Mouse (Mus musculus) adrenal gland, adult 18-20 months (tissue): ENCODE data around the gene Rnaset2b. TPM values are rescaled to one million over a fixed set of nuclear protein-coding genes. Genes with fewer than 3 reads are reported as not detected.
"Not testable (repeated sequence)": the region's sequence is repeated elsewhere in the genome, so short reads cannot be mapped to it uniquely, and the experiment has no call there.

Experiments
- DNase-seq, 2 experiments: peaks; one replicate each; pipeline ENCODE4 v3.0.0; 2021 to 2022; ENCODE audit warnings: low spot score in 2 of 2
- total RNA-seq, 2 experiments: library from RNA; stranded (reverse); gene quantifications; 1 replicate in 1 of 2; 2 replicates in 1 of 2; pipeline ENCODE4 v1.2.3; 2021

Gene Rnaset2b
- total RNA-seq, 2 experiments from 2014 or later = 426 to 434 TPM

DNA sequence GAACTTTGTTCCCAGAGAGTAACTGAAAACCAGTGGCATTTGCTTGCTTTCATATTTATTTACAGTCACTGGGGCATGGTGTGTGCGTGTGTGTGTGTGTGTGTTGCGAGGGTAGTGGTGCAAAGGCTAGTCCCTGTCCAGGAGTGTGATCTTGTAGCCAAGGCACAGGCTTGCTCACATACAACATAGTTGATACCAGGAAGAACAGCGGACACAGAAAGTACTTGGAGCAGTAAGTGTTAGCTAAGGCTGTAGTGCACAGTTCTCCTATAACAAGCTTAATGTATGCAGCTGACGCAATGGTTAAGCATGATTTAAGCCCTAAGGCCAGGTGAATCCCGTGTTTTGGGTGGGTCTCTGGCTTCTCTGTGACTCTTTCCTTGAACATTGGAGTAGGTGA, 8.9 kb downstream of the Rnaset2b start:
- not testable (repeated sequence) for DNase-seq

DNA sequence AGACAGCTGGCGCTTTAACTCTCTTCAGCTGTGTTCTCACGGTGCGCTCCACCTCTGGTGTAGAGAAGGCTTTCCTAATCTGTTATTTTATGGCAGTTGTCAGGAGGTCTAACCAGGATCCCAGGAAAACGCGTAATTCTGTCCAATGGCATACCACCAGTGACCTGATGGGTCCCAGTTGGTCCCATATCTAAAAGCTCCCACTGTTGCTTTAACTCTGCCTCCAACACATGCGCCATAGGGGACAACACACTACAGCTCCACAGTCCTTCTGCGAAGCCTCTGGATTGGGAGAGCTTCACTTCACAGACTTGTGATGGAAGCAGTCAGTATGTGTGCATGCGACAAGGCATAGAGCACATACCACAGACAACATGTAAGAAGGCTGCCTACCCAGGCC, 9.7 kb downstream of the Rnaset2b start:
- not testable (repeated sequence) for DNase-seq

DNA sequence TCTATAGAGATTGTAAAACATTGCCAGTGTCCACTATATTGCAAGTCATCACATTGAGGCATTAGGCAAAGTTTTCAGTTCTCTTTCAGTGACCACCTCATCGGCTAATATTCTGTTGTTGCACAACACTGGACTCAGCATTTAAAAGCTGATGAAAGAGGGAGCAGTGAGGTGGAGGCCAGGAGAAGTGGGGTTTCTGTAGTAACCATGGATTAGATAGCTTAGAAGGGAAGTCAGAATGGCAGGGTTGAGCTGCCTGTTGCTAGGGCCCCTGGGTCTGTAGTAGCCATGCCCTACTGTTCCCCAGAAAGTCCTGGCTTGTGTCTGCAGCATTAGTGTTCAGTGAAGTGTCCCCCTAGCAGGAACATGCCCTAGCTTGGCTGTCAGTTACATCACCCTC, 15.7 kb downstream of the Rnaset2b start:
- not testable (repeated sequence) for DNase-seq

- not testable (repeated sequence) for DNase-seq
These were observed 25.1 kb downstream of the Rnaset2b start for GRCm38 (mm10) chr17:6995504-6995903.

GRCm38 (mm10) chr17:6996826-6997225, 26.4 kb downstream of the Rnaset2b start:
- not testable (repeated sequence) for DNase-seq

DNA sequence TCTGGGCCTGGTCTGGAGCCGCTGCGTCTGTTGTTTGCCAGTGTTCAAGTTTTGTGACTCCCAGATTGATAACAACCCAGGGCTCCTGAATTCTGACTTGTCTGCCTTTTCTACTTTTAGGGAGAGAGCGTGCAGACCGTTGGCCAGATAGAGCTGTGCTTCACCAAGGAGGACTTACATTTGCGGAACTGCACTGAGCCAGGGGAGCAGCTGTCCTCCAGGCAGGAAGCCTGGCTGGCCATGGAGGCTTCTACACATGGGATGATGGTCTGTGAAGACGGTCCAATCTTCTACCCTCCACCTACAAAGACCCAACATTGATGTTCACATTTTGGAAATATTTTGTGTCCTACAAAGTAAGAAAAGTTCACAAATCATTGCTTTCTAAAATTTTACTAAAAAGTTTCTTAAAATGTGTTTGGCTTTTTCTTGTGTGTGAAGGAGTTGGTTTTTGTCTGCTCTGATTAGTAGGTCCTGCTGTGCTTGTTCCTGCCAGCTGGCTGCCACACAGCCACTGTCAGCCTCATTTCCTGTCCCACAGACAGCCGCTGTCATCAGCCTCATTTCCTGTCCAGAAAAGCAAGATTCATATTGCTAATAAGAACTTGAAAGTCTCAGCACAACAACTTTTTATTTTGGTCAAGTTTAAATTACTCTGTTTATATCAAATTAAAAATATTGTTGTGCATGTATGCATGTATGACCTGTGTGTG, 27.5 kb downstream of the Rnaset2b start:
- not testable (repeated sequence) for DNase-seq

- not testable (repeated sequence) for DNase-seq
These were observed 31.6 kb downstream of the Rnaset2b start for GRCm38 (mm10) chr17:7001790-7002585.

DNA sequence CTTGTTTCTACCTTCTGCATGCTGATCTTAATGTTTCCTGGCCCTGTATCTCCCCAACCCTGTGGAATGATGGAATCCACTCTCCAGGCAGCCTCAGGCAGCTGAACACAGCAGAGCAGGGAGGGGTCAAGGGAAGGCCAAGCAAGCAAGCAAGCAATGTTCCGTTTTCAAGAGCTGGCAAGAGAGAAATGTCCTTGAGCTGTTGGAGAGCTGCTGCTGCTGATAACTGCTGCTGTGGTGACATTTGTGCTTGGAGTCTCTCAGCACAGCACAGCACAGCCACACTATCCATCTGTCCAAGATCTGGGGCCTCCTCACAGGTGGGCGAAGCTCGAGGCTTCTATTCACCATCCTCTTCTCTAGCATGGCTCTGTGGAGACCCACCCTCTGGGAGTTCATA, 33.0 kb downstream of the Rnaset2b start:
- not testable (repeated sequence) for DNase-seq

GRCm38 (mm10) chr17:7005646-7006045, 35.2 kb downstream of the Rnaset2b start:
- not testable (repeated sequence) for DNase-seq

GRCm38 (mm10) chr17:7008885-7009284, 38.5 kb downstream of the Rnaset2b start:
- not testable (repeated sequence) for DNase-seq

DNA sequence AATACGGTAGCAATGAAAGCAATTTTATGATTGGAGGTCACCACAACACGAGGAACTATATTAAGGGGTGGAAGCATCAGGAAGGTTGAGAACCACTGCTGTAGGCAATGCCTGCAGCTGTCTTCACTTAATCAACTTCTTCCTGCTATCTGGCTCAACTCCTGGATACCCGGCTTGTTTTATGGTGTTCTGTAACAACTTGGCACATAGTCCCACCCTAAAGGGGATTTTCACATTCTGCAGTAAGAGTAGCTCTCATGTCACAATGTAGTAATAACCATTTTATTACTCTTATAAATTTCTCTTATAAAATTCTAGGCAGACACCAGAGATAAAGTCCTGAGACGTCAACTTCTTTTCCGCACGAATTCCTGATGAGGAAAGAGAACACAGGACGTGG, 39.0 kb downstream of the Rnaset2b start:
- not testable (repeated sequence) for DNase-seq

DNA sequence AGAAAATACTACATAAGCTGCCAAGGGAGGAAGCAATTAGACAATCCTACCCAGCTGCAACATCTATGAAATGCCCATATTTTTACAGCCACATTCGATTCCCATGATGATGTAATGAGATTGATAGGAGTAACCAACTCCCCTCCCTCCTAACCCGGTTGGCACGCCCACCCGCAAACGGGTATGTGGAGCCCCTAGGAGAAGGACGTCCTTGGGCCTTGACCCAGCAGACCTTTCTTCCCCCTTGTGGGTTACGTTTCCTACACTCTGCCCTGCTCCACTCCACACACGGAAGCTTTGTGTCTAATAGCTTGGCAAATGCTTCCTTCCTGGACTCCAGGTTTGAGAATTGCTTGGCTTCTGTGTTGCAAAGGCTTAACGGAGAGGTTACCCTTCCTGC, 39.5 kb downstream of the Rnaset2b start:
- not testable (repeated sequence) for DNase-seq

DNA sequence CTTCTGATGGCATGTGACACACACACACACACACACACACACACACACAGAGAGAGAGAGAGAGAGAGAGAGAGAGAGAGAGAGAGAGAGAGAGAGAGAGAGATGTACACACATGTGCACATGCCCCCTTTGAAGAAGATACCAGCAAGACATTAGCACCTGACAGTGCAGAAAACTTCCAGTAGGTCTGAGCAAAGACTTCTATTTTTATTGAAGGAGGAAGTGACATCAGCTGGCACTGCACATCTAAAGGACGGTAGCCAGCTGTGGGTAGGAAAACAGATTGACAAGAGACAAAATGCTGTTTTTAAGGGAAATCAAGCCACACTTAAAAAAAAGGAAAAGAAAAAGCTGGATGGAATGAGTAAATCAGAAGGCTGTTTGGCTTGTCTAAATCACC, 43.8 kb downstream of the Rnaset2b start:
- DNase-seq = not testable (repeated sequence)

GRCm38 (mm10) chr17:7025257-7025656, 54.8 kb downstream of the Rnaset2b start, which contains the start of gene Gm1604a:
Gene Gm1604a (plus strand): TSS chr17:7025568.
- not testable (repeated sequence) for DNase-seq

GRCm38 (mm10) chr17:7025764-7026346, 55.4 kb downstream of the Rnaset2b start:
- not testable (repeated sequence) for DNase-seq

GRCm38 (mm10) chr17:7030204-7030603, 59.8 kb downstream of the Rnaset2b start:
- not testable (repeated sequence) for DNase-seq

GRCm38 (mm10) chr17:7030622-7031174, 60.3 kb downstream of the Rnaset2b start:
- not testable (repeated sequence) for DNase-seq

- DNase-seq = not testable (repeated sequence)
These were observed 63.0 kb downstream of the Rnaset2b start for GRCm38 (mm10) chr17:7033192-7034166.
